Mouse (Mus musculus): Measurements from ENCODE around the gene Nfyc. TPM values are rescaled to one million over a fixed set of nuclear protein-coding genes. Genes with fewer than 3 reads are reported as not detected.

Gene Nfyc
- total and polyA plus RNA-seq, 2 experiments from 2014 or later: 60.5 to 87.8 TPM

GRCm38 (mm10) chr4:120841342-120841741, 10.0 kb upstream of the Nfyc start:
- no peak for TF ChIP-seq CTCF (IDR thresholded peaks at IDR 0.05)
- Histone ChIP-seq H3K4me3 (ENCODE audit: low read depth, low read length) (no peak overlapping the region), H3K36me3 (ENCODE audit: insufficient read depth, low read length) (no peaks in the 10 kb centered on the region), H3K27me3 (ENCODE audit: insufficient read depth, low read length) (no peaks in the 10 kb centered on the region), H3K27ac (ENCODE audit: low read depth, low read length) (no peak overlapping the region), H3K9me3 (ENCODE audit: low read length) (no peaks in the 10 kb centered on the region), H3K4me1 (ENCODE audit: insufficient read depth, low read length) (no peaks in the 10 kb centered on the region), H3K4me2 (ENCODE audit: low read depth, low read length, poor library complexity, severe bottlenecking) (no peak overlapping the region), H3K9ac (replicated peaks; ENCODE audit: low read length, poor library complexity, severe bottlenecking) (no peak overlapping the region)
- 81% methylated on average over 3 of the region's 3 CpGs for WGBS
- ATAC-seq (ENCODE audit: low FRiP score): no peak
- no peak for DNase-seq (ENCODE audit: low spot score)

GRCm38 (mm10) chr4:120830767-120831166, 605 bp downstream of the Nfyc start:
- no peak overlapping the region for H3K4me2 ChIP-seq (ENCODE audit: low read depth, low read length, poor library complexity, severe bottlenecking)
- WGBS: 85% methylated on average over 5 of the region's 5 CpGs
- no peaks in the 10 kb centered on the region for H3K4me1 ChIP-seq (ENCODE audit: insufficient read depth, low read length)
- H3K9me3 ChIP-seq (ENCODE audit: low read length): no peaks in the 10 kb centered on the region
- DNase-seq (ENCODE audit: low spot score) (no peak), ATAC-seq (ENCODE audit: low FRiP score) (no peak)
- H3K9ac ChIP-seq (replicated peaks; ENCODE audit: low read length, poor library complexity, severe bottlenecking): no peak overlapping the region
- no peaks in the 10 kb centered on the region for H3K36me3 ChIP-seq (ENCODE audit: insufficient read depth, low read length)
- H3K27me3 ChIP-seq (ENCODE audit: insufficient read depth, low read length): no peaks in the 10 kb centered on the region
- no peak overlapping the region for H3K4me3 ChIP-seq (ENCODE audit: low read depth, low read length)
- no peak overlapping the region for H3K27ac ChIP-seq (ENCODE audit: low read depth, low read length)
- no peak for TF ChIP-seq CTCF (IDR thresholded peaks at IDR 0.05)

GRCm38 (mm10) chr4:120826418-120826817, 5.0 kb downstream of the Nfyc start:
- ATAC-seq (ENCODE audit: low FRiP score) (no peak), DNase-seq (ENCODE audit: low spot score) (no peak)
- peaks cover 12% of the 10 kb centered on the region for H3K4me1 ChIP-seq (ENCODE audit: insufficient read depth, low read length)
- peak overlapping the region; percentile 63; the same call in 1 of the 2 replicates for H3K4me2 ChIP-seq (ENCODE audit: low read depth, low read length, poor library complexity, severe bottlenecking)
- 91% methylated on average over 6 of the region's 6 CpGs for WGBS
- H3K9me3 ChIP-seq (ENCODE audit: low read length): no peaks in the 10 kb centered on the region
- H3K36me3 ChIP-seq (ENCODE audit: insufficient read depth, low read length): no peaks in the 10 kb centered on the region
- no peak overlapping the region for H3K4me3 ChIP-seq (ENCODE audit: low read depth, low read length)
- no peak overlapping the region for H3K9ac ChIP-seq (replicated peaks; ENCODE audit: low read length, poor library complexity, severe bottlenecking)
- TF ChIP-seq CTCF (IDR thresholded peaks at IDR 0.05): no peak
- H3K27ac ChIP-seq (ENCODE audit: low read depth, low read length): no peak overlapping the region
- H3K27me3 ChIP-seq (ENCODE audit: insufficient read depth, low read length): no peaks in the 10 kb centered on the region

GRCm38 (mm10) chr4:120825577-120826326, 5.6 kb downstream of the Nfyc start:
- DNase-seq (ENCODE audit: low spot score) (peak; percentile 99), ATAC-seq (ENCODE audit: low FRiP score) (peak; percentile 97)
- no peaks in the 10 kb centered on the region for H3K27me3 ChIP-seq (ENCODE audit: insufficient read depth, low read length)
- H3K27ac ChIP-seq (ENCODE audit: low read depth, low read length): peak overlapping the region; percentile 100
- H3K9me3 ChIP-seq (ENCODE audit: low read length): no peaks in the 10 kb centered on the region
- peak overlapping the region; percentile 77 for H3K4me3 ChIP-seq (ENCODE audit: low read depth, low read length)
- peak overlapping the region; percentile 100 for H3K9ac ChIP-seq (replicated peaks; ENCODE audit: low read length, poor library complexity, severe bottlenecking)
- H3K36me3 ChIP-seq (ENCODE audit: insufficient read depth, low read length): no peaks in the 10 kb centered on the region
- peak overlapping the region; percentile 63 for H3K4me2 ChIP-seq (ENCODE audit: low read depth, low read length, poor library complexity, severe bottlenecking)
- H3K4me1 ChIP-seq (ENCODE audit: insufficient read depth, low read length): peaks cover 12% of the 10 kb centered on the region
- TF ChIP-seq CTCF (IDR thresholded peaks at IDR 0.05): no peak
- WGBS: under 1% methylated on average over 55 of the region's 55 CpGs

- TF ChIP-seq CTCF (IDR thresholded peaks at IDR 0.05): no peak; the same call in 1 of the 2 replicates
- Histone ChIP-seq H3K4me2 (ENCODE audit: low read depth, low read length, poor library complexity, severe bottlenecking) (peak overlapping the region; percentile 63), H3K36me3 (ENCODE audit: insufficient read depth, low read length) (no peaks in the 10 kb centered on the region), H3K4me1 (ENCODE audit: insufficient read depth, low read length) (peaks cover 12% of the 10 kb centered on the region), H3K9ac (replicated peaks; ENCODE audit: low read length, poor library complexity, severe bottlenecking) (peak overlapping the region; percentile 100), H3K27ac (ENCODE audit: low read depth, low read length) (peak overlapping the region; percentile 100), H3K27me3 (ENCODE audit: insufficient read depth, low read length) (no peaks in the 10 kb centered on the region), H3K9me3 (ENCODE audit: low read length) (no peaks in the 10 kb centered on the region), H3K4me3 (ENCODE audit: low read depth, low read length) (peak overlapping the region; percentile 77)
- DNase-seq (ENCODE audit: low spot score): peak; percentile 96
- peak; percentile 95 for ATAC-seq (ENCODE audit: low FRiP score)
- WGBS: under 1% methylated on average over 35 of the region's 53 CpGs
These were observed 6.2 kb downstream of the Nfyc start for GRCm38 (mm10) chr4:120825100-120825553.

GRCm38 (mm10) chr4:120822191-120822911, 9.0 kb downstream of the Nfyc start:
- Histone ChIP-seq H3K9me3 (ENCODE audit: low read length) (no peaks in the 10 kb centered on the region), H3K4me3 (ENCODE audit: low read depth, low read length) (no peak overlapping the region), H3K27ac (ENCODE audit: low read depth, low read length) (no peak overlapping the region), H3K36me3 (ENCODE audit: insufficient read depth, low read length) (no peaks in the 10 kb centered on the region), H3K4me2 (ENCODE audit: low read depth, low read length, poor library complexity, severe bottlenecking) (no peak overlapping the region), H3K4me1 (ENCODE audit: insufficient read depth, low read length) (peaks cover 12% of the 10 kb centered on the region), H3K27me3 (ENCODE audit: insufficient read depth, low read length) (no peaks in the 10 kb centered on the region), H3K9ac (replicated peaks; ENCODE audit: low read length, poor library complexity, severe bottlenecking) (no peak overlapping the region)
- TF ChIP-seq CTCF (IDR thresholded peaks at IDR 0.05): no peak
- DNase-seq (ENCODE audit: low spot score): no peak
- ATAC-seq (ENCODE audit: low FRiP score): no peak
- 95% methylated on average over 2 of the region's 2 CpGs for WGBS

All from midbrain, postnatal 0 days (tissue).